Mouse (Mus musculus): ENCODE data around the gene Podnl1. TPM values are rescaled to one million over a fixed set of nuclear protein-coding genes. Genes with fewer than 3 reads are reported as not detected.

Podnl1 gene
- polyA plus RNA-seq, 1 experiment from 2014 or later = 0.14 TPM

DNA sequence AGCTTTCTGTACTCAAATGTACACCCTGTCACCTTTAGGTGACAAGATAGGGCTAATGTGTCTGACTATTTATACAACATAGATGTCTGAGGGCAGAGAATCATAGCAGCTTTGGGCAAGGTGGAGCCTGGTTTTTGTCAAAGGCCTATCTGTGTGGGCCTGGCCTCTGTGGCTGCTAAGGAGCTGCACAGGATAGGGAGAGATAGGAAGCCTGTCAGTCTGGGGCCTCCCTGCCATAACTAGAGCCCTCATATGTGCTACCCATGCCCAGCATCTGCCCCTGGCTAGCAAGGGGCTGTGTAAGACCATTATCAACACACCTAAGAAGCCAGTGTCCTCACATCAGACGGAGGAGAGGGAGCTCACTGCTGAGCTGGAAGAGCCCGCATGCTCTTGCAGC, 41.9 kb downstream of the Podnl1 start:
- no peak overlapping the region for H3K27ac ChIP-seq (ENCODE audit: low read depth, low read length)
- H3K36me3 ChIP-seq (ENCODE audit: control insufficient read depth, insufficient read depth, low read length) = peaks cover 5% of the 10 kb centered on the region; the same call in 1 of the 2 replicates
- peaks cover 21% of the 10 kb centered on the region for H3K4me1 ChIP-seq (ENCODE audit: control insufficient read depth, insufficient read depth, low read length)
- H3K9ac ChIP-seq (ENCODE audit: low read depth, low read length) = peak overlapping the region; percentile 28; the same call in 1 of the 2 replicates
- 74% methylated on average over 2 of the region's 2 CpGs for WGBS (ENCODE audit: insufficient replicate concordance)
- no peak overlapping the region for H3K4me2 ChIP-seq
- no peaks in the 10 kb centered on the region for H3K9me3 ChIP-seq (replicated peaks; ENCODE audit: control insufficient read depth, low read length)
- no peak for ATAC-seq (replicated peaks; ENCODE audit: insufficient number of reproducible peaks, low FRiP score, low TSS enrichment)
- H3K4me3 ChIP-seq (ENCODE audit: low read depth, low read length) = no peak overlapping the region
- no peaks in the 10 kb centered on the region for H3K27me3 ChIP-seq (ENCODE audit: control insufficient read depth, insufficient read depth, low read length)

DNA sequence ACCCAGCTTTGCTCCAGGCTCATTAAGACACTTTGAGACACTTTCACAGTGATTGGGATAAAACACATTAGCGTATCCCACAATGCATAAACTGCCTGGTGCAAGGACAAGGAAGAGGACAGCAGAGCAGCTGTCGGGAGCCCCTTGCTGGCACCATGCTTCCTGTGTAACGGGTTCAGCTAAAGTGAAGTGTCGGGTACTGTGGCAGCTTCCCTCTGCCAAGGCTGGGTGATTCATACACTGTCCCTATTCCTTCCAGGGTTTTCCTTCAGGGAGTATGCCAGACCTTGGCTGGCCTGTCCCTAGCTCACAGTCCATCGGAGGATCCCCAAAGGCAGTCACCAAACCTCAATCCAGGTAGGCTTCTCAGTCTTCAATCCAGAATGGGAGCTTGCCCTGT, 44.3 kb downstream of the Podnl1 start:
- Histone ChIP-seq H3K27ac (ENCODE audit: low read depth, low read length) (no peak overlapping the region), H3K4me3 (ENCODE audit: low read depth, low read length) (no peak overlapping the region), H3K27me3 (ENCODE audit: control insufficient read depth, insufficient read depth, low read length) (no peaks in the 10 kb centered on the region), H3K36me3 (ENCODE audit: control insufficient read depth, insufficient read depth, low read length) (peaks cover 12% of the 10 kb centered on the region; the same call in 1 of the 2 replicates), H3K9me3 (replicated peaks; ENCODE audit: control insufficient read depth, low read length) (no peaks in the 10 kb centered on the region), H3K9ac (ENCODE audit: low read depth, low read length) (no peak overlapping the region), H3K4me1 (ENCODE audit: control insufficient read depth, insufficient read depth, low read length) (peaks cover 21% of the 10 kb centered on the region), H3K4me2 (no peak overlapping the region)
- no peak for ATAC-seq (replicated peaks; ENCODE audit: insufficient number of reproducible peaks, low FRiP score, low TSS enrichment)
- WGBS (ENCODE audit: insufficient replicate concordance) = 82% methylated on average over 5 of the region's 5 CpGs

DNA sequence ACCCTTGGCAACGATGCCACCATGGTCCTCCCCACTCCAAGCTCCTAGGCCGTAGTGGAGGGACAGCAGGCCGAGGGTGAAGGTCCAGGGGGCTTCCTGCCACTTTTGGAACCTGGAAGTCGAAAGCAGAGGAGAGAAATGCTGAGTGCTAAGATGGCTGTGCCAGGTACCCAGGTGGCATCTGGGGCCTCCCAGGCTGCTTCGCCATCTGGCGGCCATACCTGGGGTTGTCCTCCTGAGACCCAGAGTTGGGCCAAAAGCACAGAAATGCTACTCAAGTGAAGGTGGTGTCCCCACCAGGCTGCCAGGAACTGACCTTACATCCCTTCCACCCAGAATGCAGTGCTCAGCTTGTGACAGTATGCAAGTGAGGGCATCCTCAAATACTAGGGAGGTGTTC, 48.1 kb downstream of the Podnl1 start:
- no peak overlapping the region for H3K27ac ChIP-seq (ENCODE audit: low read depth, low read length)
- 74% methylated on average over 6 of the region's 6 CpGs for WGBS (ENCODE audit: insufficient replicate concordance)
- H3K4me3 ChIP-seq (ENCODE audit: low read depth, low read length) = no peak overlapping the region
- no peak for ATAC-seq (replicated peaks; ENCODE audit: insufficient number of reproducible peaks, low FRiP score, low TSS enrichment)
- peaks cover 8% of the 10 kb centered on the region; the same call in 1 of the 2 replicates for H3K4me1 ChIP-seq (ENCODE audit: control insufficient read depth, insufficient read depth, low read length)
- H3K9me3 ChIP-seq (replicated peaks; ENCODE audit: control insufficient read depth, low read length) = no peaks in the 10 kb centered on the region
- H3K9ac ChIP-seq (ENCODE audit: low read depth, low read length) = no peak overlapping the region
- no peak overlapping the region for H3K4me2 ChIP-seq
- H3K27me3 ChIP-seq (ENCODE audit: control insufficient read depth, insufficient read depth, low read length) = no peaks in the 10 kb centered on the region
- peaks cover 14% of the 10 kb centered on the region; the same call in 1 of the 2 replicates for H3K36me3 ChIP-seq (ENCODE audit: control insufficient read depth, insufficient read depth, low read length)

DNA sequence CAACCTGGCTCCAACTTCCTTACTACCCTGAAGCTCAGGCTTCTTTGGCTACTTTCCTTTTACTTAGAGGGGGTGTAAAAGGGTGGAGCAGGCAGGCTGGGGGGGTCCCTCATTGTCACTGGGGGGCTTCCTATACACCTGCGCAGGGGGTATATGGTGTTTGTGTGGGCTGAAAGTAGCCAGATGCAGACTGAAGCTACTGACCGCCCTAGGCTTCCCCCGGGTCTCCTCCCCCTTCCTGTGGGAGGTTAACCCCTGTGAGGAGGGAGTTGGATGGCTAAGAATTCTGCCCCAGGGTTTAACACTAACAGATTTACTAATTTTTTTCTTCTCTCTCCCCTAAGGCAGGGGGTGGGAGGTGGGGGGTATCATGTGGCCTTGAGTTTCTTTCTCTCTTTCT, 50.8 kb downstream of the Podnl1 start:
- ATAC-seq (replicated peaks; ENCODE audit: insufficient number of reproducible peaks, low FRiP score, low TSS enrichment) = no peak
- H3K36me3 ChIP-seq (ENCODE audit: control insufficient read depth, insufficient read depth, low read length) = 0 out of 2 replicates have a peak, but pooled peaks cover 14% of the 10 kb centered on the region
- H3K9ac ChIP-seq (ENCODE audit: low read depth, low read length) = no peak overlapping the region
- no peak overlapping the region for H3K4me2 ChIP-seq
- H3K9me3 ChIP-seq (replicated peaks; ENCODE audit: control insufficient read depth, low read length) = no peaks in the 10 kb centered on the region
- H3K27me3 ChIP-seq (ENCODE audit: control insufficient read depth, insufficient read depth, low read length) = no peaks in the 10 kb centered on the region
- peaks cover 33% of the 10 kb centered on the region for H3K4me1 ChIP-seq (ENCODE audit: control insufficient read depth, insufficient read depth, low read length)
- H3K4me3 ChIP-seq (ENCODE audit: low read depth, low read length) = no peak overlapping the region
- 37% methylated on average over 3 of the region's 3 CpGs for WGBS (ENCODE audit: insufficient replicate concordance)
- no peak overlapping the region for H3K27ac ChIP-seq (ENCODE audit: low read depth, low read length)

DNA sequence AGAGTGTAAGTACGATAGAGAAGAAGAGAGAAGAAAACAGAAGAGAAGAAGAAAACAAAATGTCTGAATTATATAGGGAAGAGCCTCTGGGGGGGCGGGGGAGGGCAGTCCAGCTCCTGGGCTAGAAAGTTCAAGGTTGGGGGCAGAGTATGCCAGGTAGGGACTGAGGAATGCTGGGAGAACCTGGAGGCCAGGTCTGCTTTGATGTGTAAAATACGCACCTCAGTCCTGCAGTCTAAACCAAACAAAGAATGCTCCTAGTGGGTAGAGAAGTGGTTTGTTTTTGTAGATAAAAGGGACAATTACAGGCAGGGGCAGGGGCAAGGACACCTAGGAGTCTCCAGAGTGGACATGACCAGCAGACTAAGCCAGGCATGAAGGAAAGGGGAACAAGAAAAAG, 51.6 kb downstream of the Podnl1 start:
- 82% methylated on average over 3 of the region's 3 CpGs for WGBS (ENCODE audit: insufficient replicate concordance)
- H3K4me1 ChIP-seq (ENCODE audit: control insufficient read depth, insufficient read depth, low read length) = peaks cover 35% of the 10 kb centered on the region
- H3K4me2 ChIP-seq = no peak overlapping the region

DNA sequence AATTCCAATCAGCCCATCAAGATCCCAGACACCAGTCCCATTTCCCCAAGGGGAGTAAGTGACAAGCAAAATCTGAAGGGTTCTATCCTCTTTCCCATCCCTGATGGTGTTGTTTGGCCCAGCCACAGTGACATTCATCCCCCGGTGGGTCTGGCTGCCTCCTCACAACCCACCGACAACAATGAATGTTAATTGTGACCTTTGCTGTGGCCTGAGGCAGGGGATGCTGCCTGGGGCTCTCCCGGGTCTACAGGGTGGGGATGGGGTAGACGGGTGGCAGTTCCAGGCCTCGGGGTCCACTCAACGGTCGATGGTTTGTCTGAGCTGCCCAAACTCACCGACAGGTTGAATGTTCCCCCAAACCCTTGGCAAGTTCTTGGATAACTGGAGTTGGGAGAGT, 52.8 kb downstream of the Podnl1 start:
- ATAC-seq (replicated peaks; ENCODE audit: insufficient number of reproducible peaks, low FRiP score, low TSS enrichment) = no peak
- H3K4me1 ChIP-seq (ENCODE audit: control insufficient read depth, insufficient read depth, low read length) = peaks cover 41% of the 10 kb centered on the region
- 0 out of 2 replicates have a peak, but pooled peaks cover 3% of the 10 kb centered on the region for H3K36me3 ChIP-seq (ENCODE audit: control insufficient read depth, insufficient read depth, low read length)
- H3K27ac ChIP-seq (ENCODE audit: low read depth, low read length) = no peak overlapping the region
- H3K9ac ChIP-seq (ENCODE audit: low read depth, low read length) = no peak overlapping the region
- H3K9me3 ChIP-seq (replicated peaks; ENCODE audit: control insufficient read depth, low read length) = no peaks in the 10 kb centered on the region
- H3K4me2 ChIP-seq = no peak overlapping the region
- H3K27me3 ChIP-seq (ENCODE audit: control insufficient read depth, insufficient read depth, low read length) = no peaks in the 10 kb centered on the region
- 78% methylated on average over 8 of the region's 8 CpGs for WGBS (ENCODE audit: insufficient replicate concordance)
- no peak overlapping the region for H3K4me3 ChIP-seq (ENCODE audit: low read depth, low read length)

More for the DNA sequence above, 51.6 kb downstream of the Podnl1 start:
- Histone ChIP-seq H3K27ac (ENCODE audit: low read depth, low read length) (no peak overlapping the region), H3K4me3 (ENCODE audit: low read depth, low read length) (no peak overlapping the region), H3K36me3 (ENCODE audit: control insufficient read depth, insufficient read depth, low read length) (0 out of 2 replicates have a peak, but pooled peaks cover 11% of the 10 kb centered on the region), H3K9ac (ENCODE audit: low read depth, low read length) (no peak overlapping the region), H3K27me3 (ENCODE audit: control insufficient read depth, insufficient read depth, low read length) (no peaks in the 10 kb centered on the region), H3K9me3 (replicated peaks; ENCODE audit: control insufficient read depth, low read length) (no peaks in the 10 kb centered on the region)
- no peak for ATAC-seq (replicated peaks; ENCODE audit: insufficient number of reproducible peaks, low FRiP score, low TSS enrichment)

DNA sequence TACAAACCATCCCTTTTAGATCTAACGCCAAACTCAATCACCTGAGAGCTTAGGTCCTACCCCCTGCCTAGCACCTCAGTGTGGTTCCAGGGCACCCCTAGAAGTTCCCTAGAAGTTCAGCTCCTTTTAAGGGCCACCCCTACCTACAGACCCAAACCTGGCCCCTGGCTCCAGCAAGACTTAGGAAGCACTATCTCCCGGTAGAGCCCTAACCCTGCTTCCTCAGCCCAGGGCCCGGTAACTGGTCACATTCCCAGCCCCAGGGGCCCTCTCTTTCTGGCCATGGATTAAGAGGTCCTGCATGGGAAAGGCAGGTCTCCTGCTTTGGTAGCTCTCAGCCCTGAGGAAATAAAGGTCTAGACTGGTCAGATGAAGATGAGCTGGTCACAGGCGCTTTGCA, 54.2 kb downstream of the Podnl1 start:
- 20% methylated on average over 4 of the region's 4 CpGs for WGBS (ENCODE audit: insufficient replicate concordance)
- Histone ChIP-seq H3K4me3 (ENCODE audit: low read depth, low read length) (peak overlapping the region; percentile 26), H3K4me2 (peak overlapping the region; percentile 63), H3K27ac (ENCODE audit: low read depth, low read length) (peak overlapping the region; percentile 72; the same call in 1 of the 2 replicates), H3K36me3 (ENCODE audit: control insufficient read depth, insufficient read depth, low read length) (0 out of 2 replicates have a peak, but pooled peaks cover 2% of the 10 kb centered on the region), H3K9ac (ENCODE audit: low read depth, low read length) (peak overlapping the region; percentile 67), H3K9me3 (replicated peaks; ENCODE audit: control insufficient read depth, low read length) (no peaks in the 10 kb centered on the region), H3K4me1 (ENCODE audit: control insufficient read depth, insufficient read depth, low read length) (peaks cover 49% of the 10 kb centered on the region), H3K27me3 (ENCODE audit: control insufficient read depth, insufficient read depth, low read length) (peaks cover 4% of the 10 kb centered on the region; the same call in 1 of the 2 replicates)
- no peak for ATAC-seq (replicated peaks; ENCODE audit: insufficient number of reproducible peaks, low FRiP score, low TSS enrichment)

DNA sequence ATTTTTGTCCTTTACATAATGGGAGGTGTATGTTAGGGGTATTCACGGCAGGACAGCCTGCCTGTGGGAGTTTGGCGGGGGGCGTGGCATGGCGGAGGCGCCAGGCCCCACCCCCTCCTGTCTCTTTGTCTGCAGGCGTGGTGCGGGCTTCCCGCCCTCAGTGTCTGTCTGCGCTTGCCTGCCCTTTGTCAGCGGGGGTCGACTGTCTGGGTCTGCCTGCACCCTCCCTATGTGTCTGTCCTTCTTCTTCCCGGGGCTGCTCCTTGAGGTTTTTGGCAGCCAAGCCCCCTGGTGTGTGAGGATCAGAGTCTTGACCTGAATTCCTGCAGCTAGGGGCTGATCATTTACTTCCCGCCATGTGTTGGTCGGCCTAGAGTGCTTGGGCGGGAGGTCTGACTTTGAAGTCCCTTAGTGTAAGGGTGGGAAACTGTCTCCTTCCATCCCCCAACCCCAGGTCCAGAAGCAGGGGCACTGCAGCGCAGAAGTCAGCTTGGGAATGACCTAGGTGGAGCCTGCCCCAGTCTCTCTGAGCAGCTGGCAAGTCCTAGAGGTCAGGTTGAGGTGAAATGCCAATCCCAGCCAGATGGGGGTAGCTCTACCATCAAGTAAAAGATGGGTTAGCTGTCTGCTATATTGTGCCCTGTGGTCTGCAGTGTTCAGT, 54.9 kb downstream of the Podnl1 start:
- Histone ChIP-seq H3K27ac (ENCODE audit: low read depth, low read length) (peak overlapping the region; percentile 72), H3K4me2 (peak overlapping the region; percentile 63), H3K27me3 (ENCODE audit: control insufficient read depth, insufficient read depth, low read length) (peaks cover 6% of the 10 kb centered on the region; the same call in 1 of the 2 replicates), H3K4me3 (ENCODE audit: low read depth, low read length) (peak overlapping the region; percentile 26), H3K4me1 (ENCODE audit: control insufficient read depth, insufficient read depth, low read length) (peaks cover 49% of the 10 kb centered on the region), H3K9me3 (replicated peaks; ENCODE audit: control insufficient read depth, low read length) (no peaks in the 10 kb centered on the region), H3K36me3 (ENCODE audit: control insufficient read depth, insufficient read depth, low read length) (0 out of 2 replicates have a peak, but pooled peaks cover 2% of the 10 kb centered on the region), H3K9ac (ENCODE audit: low read depth, low read length) (peak overlapping the region; percentile 67)
- WGBS (ENCODE audit: insufficient replicate concordance) = 2% methylated on average over 16 of the region's 16 CpGs
- peak; percentile 55 for ATAC-seq (replicated peaks; ENCODE audit: insufficient number of reproducible peaks, low FRiP score, low TSS enrichment)

Data from heart, embryonic 11.5 days (tissue).